ENCODE assay signal across 10 mouse cellular contexts in the genomic region with DNA sequence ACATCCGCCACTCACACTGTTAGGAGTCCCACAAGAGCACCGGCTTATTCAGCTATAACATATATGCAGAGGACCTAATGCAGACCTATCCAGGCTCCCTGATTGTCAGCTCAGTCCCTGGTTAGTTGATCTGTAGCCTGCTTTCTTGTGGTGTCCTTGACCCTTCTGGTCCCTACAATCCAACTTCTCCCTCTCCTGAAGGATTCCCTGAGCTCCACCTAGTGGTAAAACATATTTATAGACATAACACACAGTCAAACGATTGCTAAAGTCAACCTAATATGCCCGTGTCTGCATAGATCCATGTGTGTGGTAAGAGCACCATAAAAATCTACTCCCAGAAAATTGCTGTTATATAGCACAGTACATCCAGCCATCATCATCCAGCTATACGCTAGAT. TPM values are rescaled to one million over a fixed set of nuclear protein-coding genes. Genes with fewer than 3 reads are reported as not detected.
DNase-seq lines count a peak whose midpoint lies in the region; ATAC-seq and TF ChIP-seq lines count a peak whose summit lies in the region.
"Had no signal": no experiment of that assay in that cellular context is flagged by ENCODE, and none has a peak within 500 bp of the region (broad histone marks: within the 10 kb centered on the region; RNA-seq: fewer than 3 reads in every experiment).

No protein-coding gene starts in this region.

- no peaks in the 10 kb centered on the region for H3K27me3 ChIP-seq in neural tube, embryonic 11.5 days (ENCODE audit: control insufficient read depth, insufficient read depth, low read length)
- H3K27me3 ChIP-seq in forebrain, embryonic 13.5 days, result no peaks in the 10 kb centered on the region
- no peaks in the 10 kb centered on the region for H3K27me3 ChIP-seq in stomach, postnatal 0 days (ENCODE audit: control insufficient read depth, insufficient read depth, low read length)
- H3K27me3 ChIP-seq: kidney, embryonic 15.5 days; lung, embryonic 15.5 days had no signal

- no peak overlapping the region for H3K4me3 ChIP-seq in neural tube, embryonic 11.5 days (ENCODE audit: low read depth, low read length)
- no peak overlapping the region for H3K4me3 ChIP-seq in forebrain, embryonic 13.5 days
- H3K4me3 ChIP-seq in stomach, postnatal 0 days (ENCODE audit: low read depth, low read length), result no peak overlapping the region
- H3K4me3 ChIP-seq: kidney, embryonic 15.5 days; lung, embryonic 15.5 days had no signal

- no peak for TF ChIP-seq EP300 in stomach, postnatal 0 days (optimal IDR thresholded peaks at IDR 0.05)

- ATAC-seq in neural tube, embryonic 11.5 days (ENCODE audit: insufficient read depth, low FRiP score, low TSS enrichment), result no peak
- ATAC-seq in forebrain, embryonic 13.5 days, result peak; percentile 54
- ATAC-seq in stomach, postnatal 0 days (ENCODE audit: low FRiP score, low TSS enrichment), result no peak

- no peak overlapping the region for H3K4me2 ChIP-seq in neural tube, embryonic 11.5 days (ENCODE audit: low read depth)
- no peak overlapping the region for H3K4me2 ChIP-seq in forebrain, embryonic 13.5 days
- no peak overlapping the region for H3K4me2 ChIP-seq in stomach, postnatal 0 days (replicated peaks; ENCODE audit: low read depth)
- H3K4me2 ChIP-seq: kidney, embryonic 15.5 days; lung, embryonic 15.5 days had no signal

- TF ChIP-seq CTCF in stomach, postnatal 0 days (IDR thresholded peaks at IDR 0.05; ENCODE audit: low read depth), result peak; percentile 62

- no peaks in the 10 kb centered on the region for H3K36me3 ChIP-seq in neural tube, embryonic 11.5 days (ENCODE audit: control insufficient read depth, insufficient read depth, low read length)
- no peaks in the 10 kb centered on the region for H3K36me3 ChIP-seq in forebrain, embryonic 13.5 days (ENCODE audit: poor library complexity, severe bottlenecking)
- H3K36me3 ChIP-seq in stomach, postnatal 0 days (ENCODE audit: control insufficient read depth, insufficient read depth, low read length), result no peaks in the 10 kb centered on the region
- H3K36me3 ChIP-seq: kidney, embryonic 15.5 days; lung, embryonic 15.5 days had no signal

- no peaks in the 10 kb centered on the region for H3K4me1 ChIP-seq in neural tube, embryonic 11.5 days (ENCODE audit: control insufficient read depth, insufficient read depth, low read length)
- no peaks in the 10 kb centered on the region for H3K4me1 ChIP-seq in forebrain, embryonic 13.5 days
- no peaks in the 10 kb centered on the region for H3K4me1 ChIP-seq in stomach, postnatal 0 days (replicated peaks; ENCODE audit: control insufficient read depth, insufficient read depth)
- H3K4me1 ChIP-seq: kidney, embryonic 15.5 days; lung, embryonic 15.5 days had no signal

- H3K9me3 ChIP-seq in neural tube, embryonic 11.5 days (ENCODE audit: control insufficient read depth, low read length), result no peaks in the 10 kb centered on the region
- H3K9me3 ChIP-seq in forebrain, embryonic 13.5 days (replicated peaks), result no peaks in the 10 kb centered on the region
- no peaks in the 10 kb centered on the region for H3K9me3 ChIP-seq in stomach, postnatal 0 days (ENCODE audit: control insufficient read depth, low read length)
- H3K9me3 ChIP-seq: kidney, embryonic 15.5 days; lung, embryonic 15.5 days had no signal

- no peak overlapping the region for H3K27ac ChIP-seq in neural tube, embryonic 11.5 days (ENCODE audit: low read depth, low read length)
- no peak overlapping the region for H3K27ac ChIP-seq in forebrain, embryonic 13.5 days
- no peak overlapping the region for H3K27ac ChIP-seq in stomach, postnatal 0 days (replicated peaks)
- H3K27ac ChIP-seq: kidney, embryonic 15.5 days; lung, embryonic 15.5 days had no signal

- peak; percentile 39 for DNase-seq in heart, adult 11 months
- no peak for DNase-seq in heart, adult 18-20 months
- peak; percentile 15 for DNase-seq in neural tube, embryonic 11.5 days (ENCODE audit: low spot score)
- no peak for DNase-seq in neural tube, embryonic 10.5 days (ENCODE audit: extremely low spot score, low spot score)
- DNase-seq in stomach, postnatal 0 days (ENCODE audit: low spot score), result no peak
- no peak for DNase-seq in right cerebral cortex, postnatal 36 days (ENCODE audit: low spot score in 2 of 2)
- DNase-seq in layer of hippocampus, adult 11-12 months (ENCODE audit: low spot score), result no peak

- 74% methylated on average over 5 of the region's 5 CpGs for WGBS in neural tube, embryonic 11.5 days
- WGBS in forebrain, embryonic 13.5 days, result 73% methylated on average over 5 of the region's 5 CpGs
- 63% methylated on average over 5 of the region's 5 CpGs for WGBS in stomach, postnatal 0 days

- H3K9ac ChIP-seq in neural tube, embryonic 11.5 days (ENCODE audit: low read length), result no peak overlapping the region
- no peak overlapping the region for H3K9ac ChIP-seq in forebrain, embryonic 13.5 days
- no peak overlapping the region for H3K9ac ChIP-seq in stomach, postnatal 0 days (ENCODE audit: low read length)
- H3K9ac ChIP-seq: kidney, embryonic 15.5 days; lung, embryonic 15.5 days had no signal

RNA-seq across cellular contexts. Expression of a gene that starts 37.5 kb away (rescaled TPM):
- total RNA-seq in heart, adult 18-20 months (2021), result not detected
- polyA plus RNA-seq in neural tube, embryonic 11.5 days (2014; fragmentation: Nextera tagmentation; extraction: Ambion mirVana), result 0.11 and 0.32 TPM in 2 replicates
- polyA plus RNA-seq in forebrain, embryonic 13.5 days (2015; fragmentation: Nextera tagmentation; extraction: Ambion mirVana), result 0.06 and 0.10 TPM in 2 replicates
- polyA plus RNA-seq in stomach, postnatal 0 days (2015; fragmentation: Nextera tagmentation; extraction: Ambion mirVana), result not detected in 2 replicates
- polyA plus RNA-seq: kidney, embryonic 15.5 days had no signal

Comparison
In these comparisons a context has a peak if more than half of its experiments do, and no peak if none do; other contexts are left out.
1. DNase-seq: peak in heart, adult 11 months (single experiment) and neural tube, embryonic 11.5 days (single experiment); none in heart, adult 18-20 months (0 of 2), neural tube, embryonic 10.5 days (single experiment), stomach, postnatal 0 days (single experiment), right cerebral cortex, postnatal 36 days (0 of 2) and layer of hippocampus, adult 11-12 months (single experiment).